Mouse (Mus musculus) embryo, embryonic 10.5 days (tissue): Measurements from ENCODE around the gene Madcam1.
"Not testable (repeated sequence)": the region's sequence is repeated elsewhere in the genome, so short reads cannot be mapped to it uniquely, and the experiment has no call there.

ENCODE experiments used
- DNase-seq: peaks from one replicate; pipeline ENCODE4 v3.0.0-alpha.2; 2015; ENCODE audit warnings: low spot score

Gene Madcam1

DNA sequence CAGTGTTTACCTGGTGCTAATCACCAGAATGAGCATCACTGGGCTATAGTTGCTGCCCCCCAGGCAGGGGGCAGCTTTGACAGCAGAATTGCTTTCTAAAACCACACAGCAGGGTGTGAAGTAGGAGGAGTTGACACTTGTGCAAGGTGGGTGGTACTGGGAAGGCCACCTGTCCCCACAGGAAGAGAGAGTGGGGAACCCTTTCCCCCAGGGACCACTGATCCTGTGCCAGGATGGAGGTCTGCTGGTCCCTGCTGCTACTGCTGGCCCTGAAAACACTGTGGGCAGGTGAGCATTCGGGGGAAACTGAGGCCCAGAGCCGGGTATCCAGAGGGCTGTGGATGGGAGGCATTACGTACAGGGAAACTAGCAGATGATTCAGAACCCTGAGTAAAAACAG lies 24.8 kb downstream of the Madcam1 start:
- DNase-seq = no peak

GRCm38 (mm10) chr10:79691986-79692548 lies 27.7 kb downstream of the Madcam1 start:
- DNase-seq = no peak

DNA sequence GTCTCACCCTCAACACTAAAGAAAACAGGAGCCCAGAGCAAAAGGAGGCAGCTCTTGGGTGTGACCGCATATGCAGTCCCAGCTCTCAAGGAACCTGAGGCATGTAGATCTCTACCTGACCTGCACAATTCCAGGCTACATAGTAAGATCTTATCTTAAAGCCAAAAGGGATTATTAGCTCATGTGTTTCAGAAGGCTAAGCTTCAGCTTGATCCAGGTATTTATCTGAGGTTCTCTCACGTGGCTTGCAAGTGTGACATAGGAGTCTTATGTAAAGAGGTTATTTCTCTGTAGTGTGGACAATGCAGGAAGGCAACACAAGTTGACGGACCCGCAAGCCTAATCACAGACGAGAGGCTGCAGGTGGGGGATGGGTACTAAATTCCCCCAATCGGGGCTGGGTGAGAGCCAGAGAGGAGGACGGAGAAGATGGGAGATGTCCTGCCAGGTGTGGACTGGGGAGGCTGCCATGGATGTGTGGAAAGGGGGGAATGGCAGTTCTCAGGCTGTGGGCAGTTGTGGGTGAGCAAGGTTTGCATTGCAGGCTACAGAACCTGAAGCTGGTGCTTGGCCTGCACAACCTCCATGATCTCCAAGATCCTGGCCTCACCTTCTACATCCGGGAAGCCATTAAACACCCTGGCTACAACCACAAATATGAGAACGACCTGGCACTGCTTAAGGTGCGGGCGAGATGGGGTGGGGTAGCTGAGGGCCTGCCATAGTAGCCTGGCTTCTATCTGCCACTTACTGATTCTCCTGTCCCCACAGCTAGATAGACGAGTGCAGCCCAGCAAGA lies 29.4 kb downstream of the Madcam1 start:
- DNase-seq = no peak

DNA sequence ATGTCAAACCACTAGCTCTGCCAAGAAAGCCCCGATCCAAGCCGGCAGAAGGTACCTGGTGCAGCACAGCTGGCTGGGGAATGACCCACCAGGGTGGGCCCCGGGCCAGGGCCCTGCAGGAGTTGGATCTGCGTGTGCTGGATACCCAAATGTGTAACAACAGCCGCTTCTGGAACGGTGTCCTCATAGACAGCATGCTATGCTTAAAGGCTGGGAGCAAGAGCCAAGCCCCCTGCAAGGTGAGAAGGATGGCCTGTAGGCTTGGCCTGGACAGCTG lies 30.0 kb downstream of the Madcam1 start:
- no peak for DNase-seq

- peak; percentile 85 for DNase-seq
Measured at GRCm38 (mm10) chr10:79695231-79696128, 31.1 kb downstream of the Madcam1 start.

DNA sequence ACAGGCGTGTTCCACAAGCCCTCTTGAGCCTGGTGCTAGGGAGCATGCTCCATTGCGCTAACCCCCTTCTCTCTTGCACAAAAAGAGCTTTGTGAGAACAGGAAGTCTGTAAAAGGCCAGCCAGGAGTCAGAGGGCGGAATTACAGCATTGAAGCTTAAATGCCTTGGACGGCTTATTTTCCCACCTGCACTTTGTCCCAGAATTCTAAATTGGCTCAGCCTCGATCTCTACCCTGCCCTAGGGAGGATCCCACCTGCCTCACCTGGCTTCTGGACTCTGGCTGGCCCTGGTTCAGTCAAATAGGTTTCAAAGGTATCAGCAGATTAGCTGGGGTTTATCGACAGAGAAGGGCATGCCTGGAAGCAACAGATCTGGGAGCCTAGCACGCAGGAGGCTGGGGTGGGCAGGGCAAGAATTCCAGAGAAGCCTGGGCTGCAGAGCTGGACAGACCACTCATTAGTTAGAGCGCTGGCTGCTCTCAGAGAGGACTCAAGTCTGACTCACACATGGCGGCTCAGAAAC lies 31.8 kb downstream of the Madcam1 start:
- DNase-seq = no peak

DNA sequence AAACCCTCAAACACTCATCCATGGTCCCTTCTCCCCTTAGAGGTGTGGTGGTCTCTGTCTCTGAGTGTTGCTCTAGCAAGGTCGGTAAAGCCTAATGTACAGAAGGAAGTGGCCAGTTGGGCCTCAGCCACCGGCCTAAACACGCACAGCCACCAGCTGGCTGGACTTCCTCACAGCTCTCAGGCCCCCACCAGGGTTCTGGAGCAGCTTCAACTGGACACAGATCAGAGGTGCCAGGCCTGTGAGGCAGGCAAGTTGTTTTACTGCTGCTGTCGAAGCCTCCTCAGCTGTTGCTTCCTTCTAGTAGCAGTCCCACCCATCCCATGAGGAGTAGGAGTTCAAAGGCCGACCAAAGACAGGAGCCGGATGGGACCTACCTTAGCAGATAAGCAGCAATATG lies 33.6 kb downstream of the Madcam1 start:
- no peak for DNase-seq

DNA sequence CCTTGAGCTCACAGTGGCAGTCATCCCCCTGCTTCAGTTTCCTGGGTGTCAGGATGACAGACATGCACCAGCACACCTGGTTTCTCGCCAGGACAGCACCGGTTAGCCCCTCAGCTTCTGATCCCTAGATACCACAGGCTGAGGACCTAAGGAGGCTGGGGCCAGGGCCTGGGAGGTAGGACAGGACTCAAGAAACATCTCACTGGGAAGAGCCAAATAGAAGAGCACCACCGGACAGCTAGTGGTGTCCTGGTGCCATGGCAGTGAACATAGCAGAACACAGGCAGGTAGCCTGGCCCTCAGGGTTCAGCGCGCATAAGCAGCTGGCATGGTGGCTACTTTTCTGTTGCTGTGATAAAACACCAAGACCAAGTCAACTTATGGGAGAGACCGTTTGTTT lies 34.1 kb downstream of the Madcam1 start:
- no peak for DNase-seq

DNA sequence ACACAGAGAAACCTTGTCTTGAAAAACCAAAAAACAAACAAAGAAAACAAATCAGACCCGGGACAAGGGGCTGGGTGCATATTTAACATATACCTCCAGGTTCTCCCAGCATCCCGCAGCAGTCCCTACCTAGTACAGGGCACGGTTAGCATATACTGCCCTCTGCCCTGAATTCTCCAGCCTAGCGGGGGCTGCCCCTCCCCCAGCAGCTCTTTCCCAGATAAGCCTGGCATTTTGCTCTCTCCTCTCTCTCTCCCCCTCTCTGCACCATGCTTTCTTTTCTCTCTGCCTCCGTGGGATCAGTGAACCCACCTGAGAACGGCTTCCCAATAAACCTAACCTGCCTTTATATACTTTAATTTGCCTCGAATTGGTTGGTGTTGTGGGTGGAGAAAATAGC lies 36.3 kb downstream of the Madcam1 start:
- no peak for DNase-seq

GRCm38 (mm10) chr10:79701443-79702129 lies 37.2 kb downstream of the Madcam1 start:
- DNase-seq = peak; percentile 54

- not testable (repeated sequence) for DNase-seq
Measured at GRCm38 (mm10) chr10:79702970-79703369, 38.6 kb downstream of the Madcam1 start.

DNA sequence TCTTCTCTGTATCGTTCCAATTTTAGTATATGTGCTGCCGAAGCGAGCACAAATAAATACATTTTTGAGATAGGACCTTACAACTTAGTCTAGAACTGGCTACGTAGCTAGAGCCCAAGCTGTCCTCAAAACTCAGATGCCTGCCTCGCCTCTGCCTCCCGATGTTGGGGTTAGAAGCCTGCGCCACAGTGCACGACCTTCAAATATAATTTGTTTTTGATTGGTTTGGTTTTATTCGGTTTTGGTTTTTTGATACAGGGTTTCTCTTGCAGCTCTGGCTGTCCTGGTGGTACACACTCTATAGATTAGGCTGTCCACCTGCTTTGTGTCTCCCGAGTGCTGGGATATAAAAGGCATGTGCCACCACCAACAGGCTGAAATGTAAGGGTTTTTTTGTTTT lies 39.2 kb downstream of the Madcam1 start:
- DNase-seq = no peak

DNA sequence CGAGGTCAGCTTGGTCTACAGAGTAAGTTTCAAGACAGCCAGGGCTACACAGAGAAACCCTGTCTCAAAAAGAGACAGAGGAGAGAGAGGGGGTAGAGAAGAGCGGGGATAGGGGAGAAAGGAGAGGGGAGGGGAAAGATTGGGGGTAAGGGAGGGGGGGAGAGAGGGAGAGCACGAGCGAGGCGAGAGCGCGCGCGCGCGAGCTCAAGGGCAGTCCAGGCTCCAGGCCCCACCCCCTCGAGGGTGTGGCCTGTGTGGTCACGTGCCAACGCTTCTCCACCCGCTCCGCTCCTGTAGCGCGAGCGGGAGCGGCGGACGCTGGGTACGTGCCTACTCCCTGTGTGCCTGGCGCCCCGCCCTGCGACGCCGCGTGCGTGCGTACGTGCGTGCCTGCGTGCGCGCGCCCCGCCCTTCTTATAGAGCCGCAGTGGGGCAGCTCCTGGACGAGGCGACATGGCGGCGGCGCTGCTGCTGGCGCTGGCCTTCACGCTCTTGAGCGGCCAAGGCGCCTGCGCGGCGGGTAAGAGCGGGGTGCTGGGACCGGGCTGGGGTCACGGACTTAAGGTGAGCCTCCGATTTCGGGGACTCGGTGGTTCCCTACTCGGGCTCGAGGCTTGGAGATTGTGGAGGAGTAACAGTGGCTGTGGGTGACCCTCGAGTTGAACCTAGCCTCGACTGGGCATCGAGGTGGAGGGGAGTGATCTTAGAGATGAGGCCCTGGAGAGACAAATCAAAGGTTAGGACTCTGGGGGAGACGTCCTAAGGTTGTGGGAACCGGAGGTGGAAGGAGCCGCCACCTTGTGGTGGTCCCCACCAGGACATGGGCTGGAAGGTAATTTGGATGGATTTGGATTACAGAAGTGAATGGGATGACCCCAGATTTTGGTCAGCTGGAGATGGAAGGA lies 40.0 kb downstream of the Madcam1 start, which contains the start of gene Bsg:
Gene Bsg, plus strand, starts transcription at position 427 of the 905 bp plus-strand sequence.
- peak; percentile 100 for DNase-seq

GRCm38 (mm10) chr10:79704970-79705360 lies 40.6 kb downstream of the Madcam1 start:
- no peak for DNase-seq

- DNase-seq = no peak
Measured at GRCm38 (mm10) chr10:79705951-79706350, 41.6 kb downstream of the Madcam1 start.

GRCm38 (mm10) chr10:79706406-79707094 lies 42.2 kb downstream of the Madcam1 start:
- no peak for DNase-seq

GRCm38 (mm10) chr10:79707162-79707561 lies 42.8 kb downstream of the Madcam1 start:
- no peak for DNase-seq

DNA sequence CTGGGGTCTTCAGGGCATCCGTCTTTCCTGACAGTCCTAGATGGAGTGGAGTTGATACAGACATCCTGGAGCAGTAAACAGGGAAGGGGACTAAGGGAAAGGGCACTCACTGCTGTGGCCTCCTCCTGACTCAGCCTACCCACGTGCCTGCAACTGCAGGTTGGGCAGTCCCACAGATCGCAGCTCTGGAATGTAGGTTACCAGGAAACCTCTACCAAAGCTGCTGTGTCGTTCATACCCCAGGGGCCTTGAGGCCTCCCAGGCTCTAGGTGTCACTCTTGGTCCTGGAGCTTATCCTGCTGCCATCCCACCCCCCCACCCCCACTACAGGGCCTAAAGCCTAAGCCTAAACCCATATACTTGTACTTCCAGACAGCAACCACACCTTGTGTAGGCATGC lies 43.4 kb downstream of the Madcam1 start:
- no peak for DNase-seq

DNA sequence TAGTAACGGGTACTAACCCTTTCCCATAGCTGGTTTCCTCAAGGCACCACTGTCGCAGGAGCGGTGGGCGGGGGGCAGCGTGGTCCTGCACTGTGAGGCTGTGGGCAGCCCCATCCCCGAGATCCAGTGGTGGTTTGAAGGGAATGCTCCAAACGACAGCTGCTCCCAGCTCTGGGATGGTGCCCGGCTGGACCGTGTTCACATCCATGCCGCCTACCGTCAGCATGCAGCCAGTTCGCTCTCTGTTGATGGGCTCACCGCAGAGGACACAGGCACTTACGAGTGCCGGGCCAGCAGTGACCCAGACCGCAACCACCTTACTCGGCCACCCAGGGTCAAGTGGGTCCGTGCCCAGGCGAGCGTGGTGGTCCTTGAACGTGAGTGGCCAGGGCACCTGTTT lies 44.3 kb downstream of the Madcam1 start:
- DNase-seq = no peak

DNA sequence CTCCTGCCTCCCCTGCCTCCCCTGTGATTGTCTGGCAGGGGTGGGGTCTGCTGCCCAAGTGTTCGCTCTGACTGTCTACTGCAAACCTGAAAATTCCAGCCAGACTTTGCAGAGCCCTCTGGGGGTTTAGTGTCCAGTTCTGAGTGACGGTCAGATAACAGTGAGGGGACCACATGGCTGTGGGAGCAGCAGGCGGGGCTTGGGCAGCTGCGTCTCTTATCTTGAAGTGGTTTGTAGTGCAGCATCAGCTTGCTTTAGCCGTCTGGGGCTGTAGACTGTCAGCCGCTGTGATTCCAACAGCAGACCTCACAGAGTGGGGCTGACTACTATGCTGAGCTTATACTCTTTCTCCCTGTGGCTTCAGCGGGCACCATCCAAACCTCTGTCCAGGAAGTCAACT lies 44.9 kb downstream of the Madcam1 start:
- no peak for DNase-seq
